Mouse (Mus musculus) ovary, postnatal 10 days (tissue): Measurements from ENCODE around the gene Tada2a.

ENCODE experiments used
- DNase-seq: peaks from one replicate; pipeline ENCODE4 v3.0.0; 2022; ENCODE audit warnings: low spot score

Gene Tada2a

GRCm38 (mm10) chr11:84063631-84064209, 65.7 kb downstream of the Tada2a start:
- no peak for DNase-seq

GRCm38 (mm10) chr11:84062805-84063204, 66.6 kb downstream of the Tada2a start:
- no peak for DNase-seq

DNA sequence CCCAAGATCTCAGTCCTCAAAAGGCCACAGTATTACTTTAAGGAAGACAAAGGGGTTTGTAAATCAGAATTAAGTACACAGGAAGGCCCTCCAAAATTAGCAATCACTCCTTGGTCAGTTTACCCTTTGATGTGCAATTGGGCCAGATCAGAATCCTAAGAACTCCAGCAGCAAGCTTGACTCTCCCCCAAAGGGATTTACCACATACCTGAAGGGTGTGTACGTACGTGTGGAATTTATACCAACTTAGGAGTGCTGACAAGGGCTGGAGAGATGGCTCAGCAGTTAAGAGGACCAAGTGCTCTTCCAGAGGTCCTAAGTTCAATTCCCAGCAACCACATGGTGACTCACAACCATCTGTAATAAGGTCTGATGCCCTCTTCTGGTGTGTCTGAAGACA, 67.5 kb downstream of the Tada2a start:
- DNase-seq = no peak

DNA sequence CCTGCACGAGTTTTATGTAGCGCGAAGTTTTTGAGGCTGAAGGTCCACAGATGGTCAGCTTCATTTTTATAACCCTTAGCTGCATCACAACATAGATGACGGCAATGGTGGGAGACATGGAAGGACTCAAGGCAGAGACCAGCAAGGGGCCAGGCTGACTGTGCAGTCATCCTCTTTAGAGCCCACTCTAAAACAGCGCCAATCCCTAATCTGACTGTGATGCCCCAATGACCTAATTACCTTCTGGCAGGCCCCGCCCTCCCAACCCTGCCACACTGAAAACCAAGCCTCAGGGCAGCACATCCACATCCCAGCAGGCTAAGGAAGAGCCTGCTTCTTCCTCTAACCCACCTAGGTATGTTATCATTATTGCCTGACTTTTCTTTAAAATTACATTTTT, 68.8 kb downstream of the Tada2a start:
- no peak for DNase-seq

GRCm38 (mm10) chr11:84059784-84060183, 69.6 kb downstream of the Tada2a start:
- DNase-seq = no peak

DNA sequence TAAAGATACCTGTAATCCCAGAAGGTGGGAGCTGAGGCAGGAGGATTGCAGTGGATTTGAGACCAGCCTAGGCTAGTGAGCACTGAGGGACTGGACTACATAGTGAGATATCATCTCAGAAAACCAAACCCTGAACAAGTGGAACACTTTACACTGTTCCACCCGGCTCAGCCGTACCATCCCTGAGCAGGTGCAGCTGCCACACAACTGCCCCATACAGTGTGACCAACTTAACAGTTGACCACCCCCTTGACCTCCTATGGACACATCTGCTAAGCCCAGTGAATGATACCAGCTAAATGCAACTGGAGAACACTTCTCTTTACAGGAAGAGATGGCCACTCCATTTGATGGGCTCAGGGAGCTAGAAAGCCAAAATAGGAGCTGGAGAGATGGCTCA, 72.0 kb downstream of the Tada2a start:
- DNase-seq = no peak

DNA sequence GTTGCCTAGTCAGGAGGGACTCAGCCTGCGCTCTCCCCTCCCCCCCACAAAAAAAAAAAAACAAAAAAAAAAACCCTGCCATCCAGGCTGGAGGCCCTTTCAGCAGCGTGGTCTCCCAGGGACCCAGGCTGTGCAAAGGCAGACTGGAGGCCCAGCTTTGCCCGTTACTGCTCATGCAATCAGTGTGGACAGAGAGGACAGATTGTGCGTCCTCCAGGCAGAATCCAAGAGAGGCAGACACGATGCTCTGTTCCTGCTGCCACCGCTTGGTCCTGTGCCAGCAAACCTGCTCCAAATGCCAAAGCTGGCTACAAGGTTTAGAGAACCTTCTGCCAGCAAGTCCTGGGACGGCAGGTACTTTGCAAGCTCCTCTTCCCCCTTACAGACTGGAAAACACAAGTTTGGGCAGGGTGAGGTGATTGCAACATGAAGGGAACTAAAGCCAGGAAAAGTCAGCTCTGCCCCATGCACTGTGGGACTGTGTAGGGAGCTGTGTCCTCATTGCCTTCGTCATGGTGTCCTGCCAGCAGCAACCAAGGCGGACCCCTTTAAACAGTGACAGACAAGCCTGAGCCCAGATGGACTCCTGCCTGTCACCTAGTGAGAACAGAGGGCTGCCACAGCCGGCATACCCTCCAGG, 75.8 kb downstream of the Tada2a start:
- DNase-seq = no peak

GRCm38 (mm10) chr11:84053055-84053454, 76.3 kb downstream of the Tada2a start:
- no peak for DNase-seq

DNA sequence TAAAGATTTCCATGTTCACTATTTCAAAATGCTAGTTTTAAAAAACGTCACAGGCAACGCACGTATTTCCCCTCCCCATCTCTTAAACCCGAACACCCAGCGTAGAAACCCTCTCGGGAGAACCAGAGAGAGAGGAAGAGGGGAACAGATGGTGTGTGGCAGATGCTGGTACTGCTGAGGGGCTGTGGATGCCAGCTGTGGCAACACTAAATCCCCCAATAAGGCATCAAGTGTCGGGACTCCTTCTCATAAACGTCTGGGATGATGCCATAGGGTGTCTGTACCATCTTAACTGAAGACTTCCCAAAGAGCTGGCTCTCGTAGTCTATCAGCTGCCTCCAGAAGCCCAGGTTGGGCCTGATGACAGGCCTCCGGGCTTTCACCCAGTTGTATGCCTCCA, 81.0 kb downstream of the Tada2a start:
- DNase-seq = no peak

- DNase-seq = no peak
These were observed 82.1 kb downstream of the Tada2a start for GRCm38 (mm10) chr11:84047270-84047669.

GRCm38 (mm10) chr11:84044988-84045387, 84.4 kb downstream of the Tada2a start:
- DNase-seq = no peak

- DNase-seq = no peak
These were observed 86.3 kb downstream of the Tada2a start for GRCm38 (mm10) chr11:84042808-84043762.

- DNase-seq = no peak
These were observed 88.8 kb downstream of the Tada2a start for GRCm38 (mm10) chr11:84040621-84041020.

- DNase-seq = no peak
These were observed 95.7 kb downstream of the Tada2a start for GRCm38 (mm10) chr11:84033671-84034070.

- no peak for DNase-seq
These were observed 96.8 kb downstream of the Tada2a start for GRCm38 (mm10) chr11:84032559-84032958.

DNA sequence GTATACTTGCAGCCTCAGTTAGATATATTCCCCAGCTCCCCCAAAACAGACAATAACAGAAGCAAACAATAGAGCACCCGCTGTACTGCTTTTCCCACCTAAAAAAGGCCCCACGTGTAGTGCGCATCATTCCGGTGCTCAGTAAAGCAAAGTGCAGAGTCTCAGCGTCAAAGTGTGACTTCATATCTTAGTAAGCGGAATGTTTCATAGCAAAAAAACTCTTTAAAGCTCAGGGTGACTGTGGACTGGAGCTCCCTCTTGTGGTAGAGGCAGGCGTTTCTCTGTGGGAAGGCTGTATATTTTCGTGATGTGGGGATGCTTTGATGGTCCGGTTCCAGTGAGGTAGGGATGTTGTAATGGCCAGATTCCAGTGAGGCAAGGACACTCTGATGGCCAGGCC, 97.4 kb downstream of the Tada2a start:
- no peak for DNase-seq
